Mouse (Mus musculus) frontal cortex, postnatal 10 days (tissue): ENCODE data around the gene Vti1b.

Source experiments
- DNase-seq, 2 experiments: peaks; one replicate each; pipeline ENCODE4 v3.0.0; 2022; ENCODE audit warnings: low spot score in 2 of 2, mixed read lengths in 1 of 2

Gene Vti1b

DNA sequence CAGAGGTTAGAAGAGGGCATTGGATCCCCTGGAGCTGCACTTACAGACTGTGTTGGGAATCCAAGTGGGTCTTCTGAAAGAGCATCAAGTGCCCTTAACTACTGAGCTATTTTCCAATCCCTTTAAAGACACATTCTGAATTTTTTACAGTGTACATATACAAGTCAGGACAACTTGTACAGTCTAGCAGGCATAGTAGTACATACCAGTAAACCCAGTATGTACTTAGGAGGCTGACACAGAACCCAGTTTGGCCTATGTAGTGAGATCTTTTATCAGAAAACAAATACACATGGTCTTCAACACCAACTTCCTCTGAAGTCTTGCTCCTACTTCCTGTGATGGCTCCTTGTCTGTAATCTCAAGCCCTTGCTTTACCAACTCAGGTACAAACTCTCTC lies 33.5 kb downstream of the Vti1b start:
- DNase-seq: no peak

DNA sequence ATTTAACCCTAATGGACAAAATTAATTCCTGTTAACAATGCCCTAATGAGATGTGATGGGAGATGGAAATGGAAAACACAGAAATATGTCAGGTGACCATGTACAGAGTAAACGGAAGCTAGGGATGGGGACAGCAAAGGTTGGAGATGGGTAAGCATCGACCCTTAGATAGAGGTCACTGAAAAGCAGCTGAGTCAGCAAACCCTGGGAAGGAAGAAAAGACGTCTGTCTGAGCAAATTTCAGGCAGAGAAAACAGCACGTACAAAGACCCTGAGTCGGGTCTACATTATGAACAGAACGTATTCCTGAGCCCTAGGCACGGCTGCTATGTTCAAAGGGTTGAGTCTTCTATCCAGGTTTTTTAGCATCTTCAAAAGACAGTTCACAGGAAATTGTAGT lies 35.5 kb downstream of the Vti1b start:
- no peak for DNase-seq

DNA sequence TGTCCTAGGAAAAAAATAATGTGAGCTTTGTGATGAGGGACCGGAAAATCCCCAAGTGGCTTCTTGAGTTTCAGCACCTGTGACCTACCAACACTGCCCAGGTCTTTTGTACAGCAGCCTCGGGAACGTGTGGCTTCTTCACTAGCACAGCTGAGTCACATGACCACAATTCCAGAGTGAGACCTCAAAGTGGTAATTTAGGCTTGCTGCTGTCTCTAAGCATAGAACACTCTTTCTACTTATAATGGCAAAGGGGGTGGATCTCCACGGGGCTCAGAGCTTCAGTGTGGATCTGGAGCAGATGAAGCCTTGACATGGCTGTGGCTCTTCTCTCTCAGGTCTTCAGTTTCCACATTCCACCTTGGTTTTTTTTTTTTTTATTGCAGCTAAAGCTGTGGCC lies 37.4 kb downstream of the Vti1b start:
- DNase-seq: peak in 1 of 2 experiments; percentile 17

DNA sequence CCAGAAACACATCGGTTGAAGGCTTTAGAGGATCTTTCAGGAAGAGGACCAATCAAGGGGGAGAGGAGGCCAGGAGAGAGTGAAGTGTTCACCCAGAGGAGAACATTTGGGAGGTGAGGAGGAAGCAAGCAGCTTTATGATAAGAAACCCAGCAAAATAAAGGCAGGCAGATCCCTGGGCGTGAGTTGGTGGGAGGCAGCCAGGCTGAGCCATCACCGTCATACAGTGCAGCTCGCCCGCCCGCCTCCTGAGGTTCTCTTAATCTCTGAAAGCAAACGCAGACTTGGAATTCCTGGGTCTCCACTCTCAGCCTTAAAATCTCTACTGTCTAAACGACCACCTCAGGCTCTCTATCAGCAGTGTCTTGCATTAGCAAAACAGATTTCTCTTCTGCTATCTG lies 37.8 kb downstream of the Vti1b start:
- DNase-seq: no peak

DNA sequence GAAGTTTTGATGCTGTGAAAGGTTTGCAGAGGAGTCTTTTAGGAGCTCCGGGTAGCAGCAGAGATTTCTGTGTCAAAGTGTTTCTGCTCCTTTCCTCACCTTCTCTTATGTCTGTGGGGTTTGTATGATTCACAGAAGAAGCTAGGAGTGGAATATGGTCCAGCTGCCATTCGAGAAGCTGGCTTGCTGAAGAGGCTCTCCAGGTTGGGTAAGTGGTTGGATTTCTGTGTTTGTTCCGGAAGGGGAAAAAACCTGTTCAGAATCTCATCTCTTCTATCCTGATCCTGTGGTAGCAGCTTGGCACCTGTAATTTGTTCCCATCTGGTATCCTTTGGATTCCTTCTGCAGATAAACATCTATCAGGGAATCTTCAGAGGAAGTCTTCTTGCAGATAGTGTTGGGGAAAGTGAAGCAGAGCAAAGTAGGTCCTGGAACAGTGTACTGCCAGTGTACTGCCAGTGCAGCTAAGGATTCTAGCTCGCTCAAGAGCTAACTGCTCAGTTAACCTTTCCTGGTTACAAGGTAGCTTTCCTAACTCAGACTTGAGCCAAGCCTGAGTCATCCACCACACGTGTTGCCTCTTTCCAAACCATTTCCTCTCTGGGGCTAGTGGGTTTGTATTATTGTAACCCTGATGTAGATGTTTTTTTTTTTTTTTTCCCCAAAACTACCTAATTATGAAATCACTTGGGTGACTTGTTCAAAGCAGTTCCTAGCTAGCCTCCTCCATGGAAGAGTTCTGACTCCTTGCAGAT lies 40.6 kb downstream of the Vti1b start:
- DNase-seq: no peak

DNA sequence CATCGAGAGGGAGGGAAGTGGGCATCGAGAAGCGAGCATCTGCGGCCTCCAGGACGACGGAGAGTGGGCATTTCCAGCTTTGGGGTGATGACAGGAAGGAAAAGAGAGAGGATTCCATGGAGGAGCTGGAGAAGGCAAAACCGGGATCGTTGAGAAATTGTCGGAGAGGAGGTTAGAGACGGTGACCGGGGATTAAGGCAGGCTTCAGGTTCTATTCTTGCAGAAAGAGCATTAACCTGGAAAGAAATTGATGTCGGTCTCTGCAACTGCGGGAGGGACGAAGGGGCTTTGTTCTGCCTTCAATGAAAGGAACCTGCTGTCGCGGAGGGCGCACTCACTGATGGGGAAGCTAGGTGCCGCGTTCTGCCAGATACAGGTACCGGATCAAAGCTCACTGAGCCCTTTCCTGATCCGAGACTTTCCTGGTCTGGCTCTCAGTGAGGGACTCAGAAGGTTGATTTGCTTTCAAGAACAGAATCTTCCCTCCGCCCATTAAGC lies 41.2 kb downstream of the Vti1b start:
- no peak for DNase-seq

DNA sequence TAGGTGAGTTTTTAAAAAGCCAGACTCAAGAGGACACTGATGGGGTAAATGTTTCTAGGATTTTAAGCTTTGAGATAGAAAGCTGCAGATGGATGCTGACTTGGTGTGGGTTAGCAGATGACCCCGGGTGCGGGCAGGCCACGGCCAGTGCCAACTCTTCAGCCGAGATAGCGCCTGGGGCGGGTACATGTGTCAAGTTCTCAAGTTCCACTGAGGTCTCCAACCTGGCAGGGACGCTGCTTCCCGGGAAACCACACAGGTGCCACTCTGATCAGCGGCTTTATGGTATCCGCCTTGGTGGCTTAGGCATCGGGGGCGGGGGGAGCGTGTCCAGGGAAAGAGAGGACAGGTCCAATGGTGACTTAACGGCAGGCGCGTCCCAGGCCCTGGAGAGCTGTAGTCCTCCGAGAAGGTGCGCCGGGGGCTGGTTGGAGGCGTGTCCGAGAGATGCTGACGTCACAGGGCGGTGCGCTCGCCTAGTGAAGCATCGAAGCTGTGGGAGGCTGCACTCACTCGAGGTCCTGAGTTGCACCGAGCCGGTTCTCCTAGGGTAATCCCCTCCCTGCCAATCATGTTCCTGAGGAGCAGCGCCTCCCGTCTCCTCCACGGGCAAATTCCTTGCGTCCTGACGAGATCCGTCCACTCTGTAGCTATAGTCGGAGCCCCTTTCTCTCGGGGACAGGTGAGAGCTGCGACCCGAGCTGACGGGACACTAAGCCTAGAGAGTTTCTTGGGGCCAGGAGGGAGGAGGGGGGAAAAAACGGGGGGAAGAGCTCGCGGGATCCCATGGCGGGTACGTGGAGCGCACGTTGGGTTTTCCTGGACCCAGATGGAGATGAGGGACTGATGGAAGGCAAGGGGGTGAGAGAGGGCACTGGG lies 41.9 kb downstream of the Vti1b start, which contains the start of gene Arg2:
Arg2 (plus strand) TSS at position 479 of the 879 bp plus-strand sequence.
- peak; percentile 43 to 69 for DNase-seq

DNA sequence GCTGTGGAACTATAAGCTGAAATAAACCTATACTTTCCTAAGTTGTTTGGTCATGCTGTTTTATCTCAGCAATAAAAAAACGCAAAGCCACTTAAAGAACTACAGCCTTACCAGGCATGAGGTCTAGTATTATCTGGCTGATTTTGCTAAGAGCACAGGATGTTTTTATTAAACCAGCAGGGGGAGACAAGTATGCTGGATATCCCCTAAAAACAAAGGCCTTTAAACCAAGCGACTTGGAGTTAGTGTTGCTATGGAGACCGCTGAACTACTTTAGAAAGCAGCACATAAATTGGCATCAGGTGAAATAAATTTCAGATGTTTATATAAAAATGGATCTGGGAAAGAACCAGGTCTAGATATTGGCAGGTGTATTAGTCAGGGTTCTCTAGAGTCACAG lies 49.6 kb downstream of the Vti1b start:
- DNase-seq: no peak

DNA sequence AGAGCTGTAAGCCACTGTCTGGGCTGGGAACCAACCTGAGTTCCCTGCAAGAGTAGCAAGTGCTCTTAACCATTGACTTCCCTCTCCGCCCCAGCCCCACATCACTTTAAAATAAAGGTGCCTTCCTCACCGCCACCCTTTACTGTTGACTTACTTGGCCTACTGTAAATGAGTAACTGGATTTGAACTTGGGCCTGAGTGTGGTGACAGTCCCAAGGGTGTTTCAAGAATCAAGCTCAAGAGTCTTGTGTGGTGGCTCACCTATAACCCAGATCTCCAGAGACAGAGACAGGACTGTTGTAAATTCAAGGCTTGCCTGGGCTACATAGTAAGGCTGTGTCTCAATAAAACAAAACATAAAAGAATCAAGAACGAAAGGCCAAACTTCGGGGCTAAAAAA lies 53.5 kb downstream of the Vti1b start:
- no peak for DNase-seq
